Mouse (Mus musculus): Measurements from ENCODE around the gene Hlx. TPM values are rescaled to one million over a fixed set of nuclear protein-coding genes. Genes with fewer than 3 reads are reported as not detected.
A peak's percentile ranks its signal among the peaks of the same experiment; 100 is the strongest.

Gene Hlx
- not detected in 2 replicates for polyA plus RNA-seq (2012; ENCODE audit: insufficient read depth, insufficient read length, low replicate concordance, missing spikeins)

GRCm38 (mm10) chr1:184732556-184733049, at the start of gene Hlx:
Gene Hlx, minus strand, starts transcription at chr1:184732619.
- no peak within 1 kb of the TSS for H3K27ac ChIP-seq (ENCODE audit: insufficient read depth, low read depth, low read length)
- TF ChIP-seq POLR2A (IDR thresholded peaks at IDR 0.05; ENCODE audit: insufficient read depth, low read depth, low read length) (no peak), CTCF (IDR thresholded peaks at IDR 0.05; ENCODE audit: insufficient read depth, low read depth, low read length) (no peak)
- 1% methylated on average over 32 of the region's 32 CpGs for WGBS
- H3K4me3 ChIP-seq (ENCODE audit: insufficient read depth, low read depth, low read length), result peak within 1 kb of the TSS; percentile 44
- H3K4me1 ChIP-seq (ENCODE audit: control insufficient read depth, insufficient read depth, low read length), result peaks cover 16% of the 10 kb centered on the region

GRCm38 (mm10) chr1:184782161-184782513, 49.7 kb upstream of the Hlx start:
- 84% methylated on average over 14 of the region's 14 CpGs for WGBS
- H3K4me1 ChIP-seq (ENCODE audit: control insufficient read depth, insufficient read depth, low read length), result no peaks in the 10 kb centered on the region
- no peak overlapping the region for H3K27ac ChIP-seq (ENCODE audit: insufficient read depth, low read depth, low read length)
- TF ChIP-seq POLR2A (IDR thresholded peaks at IDR 0.05; ENCODE audit: insufficient read depth, low read depth, low read length), result no peak
- TF ChIP-seq CTCF (IDR thresholded peaks at IDR 0.05; ENCODE audit: insufficient read depth, low read depth, low read length), result no peak
- H3K4me3 ChIP-seq (ENCODE audit: insufficient read depth, low read depth, low read length), result no peak overlapping the region

DNA sequence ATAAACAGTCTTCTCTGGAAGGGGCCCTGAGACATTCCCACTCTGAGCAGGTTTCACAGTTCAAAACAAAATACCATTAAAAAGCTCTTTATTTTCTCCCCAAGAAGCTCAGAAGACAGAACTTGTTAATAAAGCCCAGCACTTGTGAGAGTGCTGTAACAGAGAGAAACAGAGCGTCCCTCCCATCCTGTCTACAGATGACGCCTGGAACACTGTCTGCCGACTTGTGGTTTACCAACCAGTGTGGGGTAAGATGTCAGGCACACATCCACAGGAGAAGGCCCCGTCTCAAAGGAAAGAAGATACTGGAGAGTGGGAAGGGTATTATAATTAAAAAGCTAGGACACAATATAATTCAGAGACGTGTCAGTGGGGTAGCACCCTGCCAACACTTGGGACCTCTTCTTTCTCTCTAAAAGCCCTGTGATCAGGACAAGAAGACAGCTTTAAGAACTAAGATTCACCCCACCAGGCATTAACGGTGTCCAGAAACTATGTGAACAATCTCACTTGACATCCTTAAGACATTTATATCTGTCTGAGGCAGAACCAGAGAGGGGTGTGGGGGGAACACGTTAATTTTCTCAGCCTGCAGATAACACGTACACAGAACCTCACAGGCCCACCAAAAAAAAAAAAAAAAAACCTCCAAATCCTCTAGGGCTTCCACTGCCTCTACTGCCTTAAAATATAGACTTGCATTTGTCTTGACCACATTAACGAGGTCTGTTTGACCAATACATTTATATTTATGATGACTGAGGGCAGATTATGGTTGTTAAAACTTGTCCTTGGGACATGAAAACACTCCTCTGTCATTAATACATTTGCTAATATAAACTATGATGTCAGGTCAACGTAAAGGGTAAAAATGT, 49.1 kb upstream of the Hlx start:
- no peaks in the 10 kb centered on the region for H3K4me1 ChIP-seq (ENCODE audit: control insufficient read depth, insufficient read depth, low read length)
- no peak overlapping the region for H3K4me3 ChIP-seq (ENCODE audit: insufficient read depth, low read depth, low read length)
- H3K27ac ChIP-seq (ENCODE audit: insufficient read depth, low read depth, low read length), result no peak overlapping the region
- WGBS, result 86% methylated on average over 10 of the region's 10 CpGs
- no peak for TF ChIP-seq POLR2A (IDR thresholded peaks at IDR 0.05; ENCODE audit: insufficient read depth, low read depth, low read length)
- TF ChIP-seq CTCF (IDR thresholded peaks at IDR 0.05; ENCODE audit: insufficient read depth, low read depth, low read length), result no peak

DNA sequence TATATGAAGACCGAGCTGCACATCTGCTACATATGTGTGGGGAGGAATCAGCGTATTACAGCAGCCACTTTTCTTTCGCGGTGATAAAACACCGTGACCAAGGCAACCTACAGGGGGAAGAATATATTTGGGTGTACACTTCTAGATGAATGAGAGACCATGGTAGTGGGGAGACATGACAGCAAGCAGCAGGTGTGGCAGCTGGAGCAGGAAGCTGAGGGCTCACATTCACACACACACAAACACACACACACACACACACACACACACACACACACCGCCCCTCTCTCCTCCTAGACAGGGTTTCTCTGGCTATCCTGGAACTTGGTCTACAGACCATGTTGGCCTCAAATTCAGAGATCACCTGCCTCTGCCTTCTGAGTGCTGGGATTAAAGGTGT, 45.7 kb upstream of the Hlx start:
- no peak for TF ChIP-seq POLR2A (IDR thresholded peaks at IDR 0.05; ENCODE audit: insufficient read depth, low read depth, low read length)
- TF ChIP-seq CTCF (IDR thresholded peaks at IDR 0.05; ENCODE audit: insufficient read depth, low read depth, low read length), result no peak
- Histone ChIP-seq H3K27ac (ENCODE audit: insufficient read depth, low read depth, low read length) (no peak overlapping the region), H3K4me1 (ENCODE audit: control insufficient read depth, insufficient read depth, low read length) (no peaks in the 10 kb centered on the region), H3K4me3 (ENCODE audit: insufficient read depth, low read depth, low read length) (no peak overlapping the region)
- 90% methylated on average over 6 of the region's 6 CpGs for WGBS

DNA sequence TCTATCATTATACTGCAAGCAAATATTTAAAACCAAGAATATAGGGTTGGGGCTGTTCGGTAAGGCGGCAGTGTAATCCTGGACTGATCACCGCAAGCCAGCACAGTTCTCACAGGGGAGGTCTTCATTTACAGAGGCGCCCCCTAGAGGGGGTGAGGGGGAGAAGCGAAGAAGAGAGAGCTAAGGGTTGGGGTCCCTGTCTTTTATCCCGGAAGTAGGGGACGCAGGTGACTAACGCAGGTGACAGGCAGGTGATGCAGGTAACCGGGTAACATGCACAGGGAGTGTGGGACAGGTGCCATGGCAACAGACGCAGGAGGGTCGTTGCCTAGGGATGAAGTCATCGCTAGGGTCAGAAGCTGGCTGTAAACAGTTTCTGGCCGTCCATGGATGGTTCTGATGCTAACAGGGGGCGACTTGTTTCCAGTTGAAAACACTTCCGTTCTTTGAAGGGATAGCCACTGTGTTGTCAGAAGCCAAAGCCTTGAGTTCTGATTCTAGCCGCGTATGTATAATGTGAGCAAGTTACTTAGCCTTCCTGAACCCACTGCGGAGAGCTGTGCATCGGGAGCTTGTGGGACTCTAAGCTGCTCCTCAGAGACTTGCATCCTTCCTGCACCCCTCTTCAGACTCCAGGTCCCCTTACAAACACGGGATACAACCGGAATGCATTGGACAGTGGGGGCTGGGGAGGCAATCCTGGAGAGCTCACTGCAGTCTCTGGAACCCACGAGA, 44.8 kb upstream of the Hlx start:
- Histone ChIP-seq H3K4me3 (ENCODE audit: insufficient read depth, low read depth, low read length) (no peak overlapping the region), H3K27ac (ENCODE audit: insufficient read depth, low read depth, low read length) (no peak overlapping the region), H3K4me1 (ENCODE audit: control insufficient read depth, insufficient read depth, low read length) (no peaks in the 10 kb centered on the region)
- TF ChIP-seq POLR2A (IDR thresholded peaks at IDR 0.05; ENCODE audit: insufficient read depth, low read depth, low read length), result no peak
- no peak for TF ChIP-seq CTCF (IDR thresholded peaks at IDR 0.05; ENCODE audit: insufficient read depth, low read depth, low read length)
- WGBS, result 30% methylated on average over 22 of the region's 22 CpGs

- no peaks in the 10 kb centered on the region for H3K4me1 ChIP-seq (ENCODE audit: control insufficient read depth, insufficient read depth, low read length)
- H3K4me3 ChIP-seq (ENCODE audit: insufficient read depth, low read depth, low read length), result no peak overlapping the region
- no peak overlapping the region for H3K27ac ChIP-seq (ENCODE audit: insufficient read depth, low read depth, low read length)
- TF ChIP-seq CTCF (IDR thresholded peaks at IDR 0.05; ENCODE audit: insufficient read depth, low read depth, low read length) (no peak), POLR2A (IDR thresholded peaks at IDR 0.05; ENCODE audit: insufficient read depth, low read depth, low read length) (no peak)
- WGBS, result 66% methylated on average over 9 of the region's 9 CpGs
These were observed 42.9 kb upstream of the Hlx start for GRCm38 (mm10) chr1:184775289-184775688.

GRCm38 (mm10) chr1:184771891-184772249, 39.5 kb upstream of the Hlx start:
- Histone ChIP-seq H3K4me1 (ENCODE audit: control insufficient read depth, insufficient read depth, low read length) (no peaks in the 10 kb centered on the region), H3K27ac (ENCODE audit: insufficient read depth, low read depth, low read length) (no peak overlapping the region), H3K4me3 (ENCODE audit: insufficient read depth, low read depth, low read length) (no peak overlapping the region)
- 24% methylated on average over 9 of the region's 9 CpGs for WGBS
- TF ChIP-seq CTCF (IDR thresholded peaks at IDR 0.05; ENCODE audit: insufficient read depth, low read depth, low read length), result no peak

DNA sequence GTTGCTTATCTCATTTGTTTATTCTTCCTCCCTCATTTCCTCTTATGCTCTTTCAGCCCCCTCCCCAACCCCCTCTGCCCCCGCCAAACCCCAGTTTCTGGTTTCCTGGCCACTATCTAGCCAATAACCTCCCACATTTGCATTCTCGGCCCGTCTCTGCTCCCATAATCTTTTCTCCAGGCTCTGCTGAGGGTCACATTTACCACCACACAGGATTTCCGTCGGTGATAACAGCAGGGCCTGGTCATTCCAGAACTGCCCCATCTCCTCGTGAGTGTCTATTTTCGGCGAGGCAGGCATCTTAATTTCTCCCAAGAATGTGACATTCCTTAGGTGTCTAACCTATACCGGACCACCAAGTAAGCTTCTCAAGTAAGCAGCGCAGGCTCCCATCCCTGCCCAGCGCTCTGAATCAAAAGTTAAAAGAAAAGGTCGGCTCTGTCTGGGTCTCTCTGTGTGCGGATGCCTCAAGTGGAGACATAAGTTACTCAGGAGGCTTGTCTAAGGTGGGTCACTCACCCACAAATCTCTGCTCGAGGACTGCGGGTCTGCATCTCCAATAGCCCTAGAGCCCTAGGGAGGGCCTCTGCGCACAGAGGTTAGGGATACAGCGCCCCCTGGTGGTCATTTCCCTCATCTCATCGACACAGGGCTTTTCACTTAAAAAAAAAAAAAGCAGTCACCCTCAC, 38.9 kb upstream of the Hlx start:
- no peaks in the 10 kb centered on the region for H3K4me1 ChIP-seq (ENCODE audit: control insufficient read depth, insufficient read depth, low read length)
- 38% methylated on average over 18 of the region's 18 CpGs for WGBS
- no peak overlapping the region for H3K27ac ChIP-seq (ENCODE audit: insufficient read depth, low read depth, low read length)
- TF ChIP-seq CTCF (IDR thresholded peaks at IDR 0.05; ENCODE audit: insufficient read depth, low read depth, low read length) (peak; percentile 55; the same call in 1 of the 2 replicates), POLR2A (IDR thresholded peaks at IDR 0.05; ENCODE audit: insufficient read depth, low read depth, low read length) (no peak)
- H3K4me3 ChIP-seq (ENCODE audit: insufficient read depth, low read depth, low read length), result no peak overlapping the region

Data from olfactory bulb, adult 2 months (tissue).